Mouse (Mus musculus) heart, postnatal 0 days (tissue): ENCODE data around the gene Chrm1. TPM values are rescaled to one million over a fixed set of nuclear protein-coding genes. Genes with fewer than 3 reads are reported as not detected.

Source experiments
- ATAC-seq: fragments of 200-750 bp; cut with Nextera tagmentation; 2 replicates; pipeline ENCODE4 v1.8.0; 2017; ENCODE audit warnings: low read depth, moderate number of reproducible peaks, moderate library complexity; ENCODE audit not compliant: insufficient read depth
- DNase-seq: peaks from one replicate; pipeline ENCODE4 v3.0.0-alpha.2; 2016; ENCODE audit warnings: low spot score
- H3K27ac ChIP-seq: fragments of 300-500 bp; sonication (generic); 2 replicates; pipeline ENCODE4 v1.5.1; 2014; ENCODE audit warnings: low read depth, mild to moderate bottlenecking
- H3K27me3 ChIP-seq: fragments of 300-500 bp; sonication (generic); 2 replicates; pipeline ENCODE4 v1.6.1; 2014; ENCODE audit warnings: low read length, mixed read lengths; ENCODE audit not compliant: control insufficient read depth, insufficient read depth
- H3K36me3 ChIP-seq: fragments of 300-500 bp; sonication (generic); replicated peaks from 2 replicates; pipeline ENCODE4 v1.6.1; 2014; ENCODE audit warnings: low read length, mixed read lengths; ENCODE audit not compliant: control insufficient read depth, insufficient read depth
- H3K4me1 ChIP-seq: fragments of 300-500 bp; sonication (generic); 2 replicates; pipeline ENCODE4 v1.6.1; 2014; ENCODE audit warnings: antibody characterized with exemption; ENCODE audit not compliant: control insufficient read depth, insufficient read depth
- H3K4me2 ChIP-seq: fragments of 300-500 bp; sonication (generic); 2 replicates; pipeline ENCODE4 v1.6.1; 2014; ENCODE audit warnings: low read depth, mild to moderate bottlenecking, low read length, moderate library complexity
- H3K4me3 ChIP-seq: fragments of 300-500 bp; sonication (generic); 2 replicates; pipeline ENCODE4 v1.5.1; 2014; ENCODE audit warnings: low read depth, low read length
- H3K9ac ChIP-seq: fragments of 300-500 bp; sonication (generic); replicated peaks from 2 replicates; pipeline ENCODE4 v1.6.1; 2014; ENCODE audit warnings: low read depth, low read length, mixed read lengths
- H3K9me3 ChIP-seq: fragments of 300-500 bp; sonication (generic); replicated peaks from 2 replicates; pipeline ENCODE4 v1.6.1; 2016; ENCODE audit warnings: low read length; ENCODE audit not compliant: control insufficient read depth
- CTCF ChIP-seq: IDR thresholded peaks from 2 replicates; pipeline ENCODE4 v1.5.1; 2016; ENCODE audit warnings: antibody characterized with exemption, control low read depth, low read depth
- EP300 ChIP-seq: IDR thresholded peaks from 2 replicates; pipeline ENCODE4 v1.6.1; 2016; ENCODE audit warnings: antibody characterized with exemption, low read depth
- WGBS: fragments of 180-500 bp; shearing (Covaris S2); extraction: QIAGEN DNeasy Blood & Tissue Kit; methylation state at CpG from one replicate; pipeline ENCODE4 v1.1.7; 2014; 5-methylcytosine and 5-hydroxymethylcytosine counted together
- polyA plus RNA-seq: library from polyadenylated mRNA; unstranded; fragments of >200 nt; fragmentation: Nextera tagmentation; extraction: Ambion mirVana; gene quantifications from 2 replicates; pipeline ENCODE4 v1.2.1, GENCODE M21; 2015
- total RNA-seq: library from RNA; depleted of rRNA; stranded (reverse); fragments of >200 nt; gene quantifications from 2 replicates; pipeline ENCODE4 v1.2.3, GENCODE M21; 2014; ENCODE audit warnings: low replicate concordance

The Chrm1 gene
- total and polyA plus RNA-seq, 2 experiments from 2014 or later, result not detected

GRCm38 (mm10) chr19:8656341-8656740, 7.2 kb upstream of the Chrm1 start:
- Histone ChIP-seq H3K9me3 (no peaks in the 10 kb centered on the region), H3K36me3 (no peaks in the 10 kb centered on the region), H3K4me3 (no peak overlapping the region), H3K4me1 (no peaks in the 10 kb centered on the region), H3K27me3 (0 out of 2 replicates have a peak, but pooled peaks cover 4% of the 10 kb centered on the region), H3K4me2 (no peak overlapping the region), H3K9ac (no peak overlapping the region), H3K27ac (peak overlapping the region; percentile 61)
- DNase-seq, result no peak
- peak; percentile 64 for ATAC-seq
- 69% methylated on average over 4 of the region's 4 CpGs for WGBS
- TF ChIP-seq CTCF, result no peak

GRCm38 (mm10) chr19:8661821-8662307, 1.7 kb upstream of the Chrm1 start:
- no peak for TF ChIP-seq EP300
- TF ChIP-seq CTCF, result no peak
- under 1% methylated on average over 35 of the region's 35 CpGs for WGBS
- Histone ChIP-seq H3K27me3 (peaks cover 12% of the 10 kb centered on the region; the same call in 1 of the 2 replicates), H3K27ac (no peak overlapping the region), H3K4me1 (no peaks in the 10 kb centered on the region), H3K9ac (no peak overlapping the region; the same call in 1 of the 2 replicates), H3K36me3 (no peaks in the 10 kb centered on the region), H3K9me3 (no peaks in the 10 kb centered on the region), H3K4me3 (peak overlapping the region; percentile 47), H3K4me2 (peak overlapping the region; percentile 85)
- DNase-seq, result no peak
- peak; percentile 43; the same call in 1 of the 2 replicates for ATAC-seq

GRCm38 (mm10) chr19:8662337-8662736, 1.3 kb upstream of the Chrm1 start:
- ATAC-seq, result peak; percentile 59; the same call in 1 of the 2 replicates
- peak; percentile 16 for DNase-seq
- WGBS, result 4% methylated on average over 11 of the region's 11 CpGs

GRCm38 (mm10) chr19:8663911-8664421, 377 bp downstream of the Chrm1 start:
- Histone ChIP-seq H3K4me3 (no peak overlapping the region), H3K36me3 (no peaks in the 10 kb centered on the region), H3K4me2 (no peak overlapping the region), H3K4me1 (no peaks in the 10 kb centered on the region), H3K27me3 (peaks cover 12% of the 10 kb centered on the region; the same call in 1 of the 2 replicates), H3K27ac (no peak overlapping the region), H3K9ac (no peak overlapping the region), H3K9me3 (no peaks in the 10 kb centered on the region)
- 38% methylated on average over 9 of the region's 10 CpGs for WGBS
- no peak for ATAC-seq
- no peak for TF ChIP-seq EP300
- TF ChIP-seq CTCF, result no peak
- DNase-seq, result no peak

More at GRCm38 (mm10) chr19:8662337-8662736, 1.3 kb upstream of the Chrm1 start:
- H3K4me3 ChIP-seq, result peak overlapping the region; percentile 47
- TF ChIP-seq CTCF (peak; percentile 58), EP300 (no peak)
- no peak overlapping the region for H3K27ac ChIP-seq
- no peaks in the 10 kb centered on the region for H3K36me3 ChIP-seq
- no peak overlapping the region for H3K9ac ChIP-seq
- H3K9me3 ChIP-seq, result no peaks in the 10 kb centered on the region
- no peaks in the 10 kb centered on the region for H3K4me1 ChIP-seq
- H3K27me3 ChIP-seq, result peaks cover 12% of the 10 kb centered on the region; the same call in 1 of the 2 replicates
- peak overlapping the region; percentile 85 for H3K4me2 ChIP-seq

GRCm38 (mm10) chr19:8664859-8665258, 1.3 kb downstream of the Chrm1 start:
- 81% methylated on average over 3 of the region's 3 CpGs for WGBS
- TF ChIP-seq EP300, result no peak
- TF ChIP-seq CTCF, result no peak
- ATAC-seq, result no peak

GRCm38 (mm10) chr19:8665746-8666145, 2.2 kb downstream of the Chrm1 start:
- 62% methylated on average over 5 of the region's 5 CpGs for WGBS
- no peak overlapping the region for H3K4me3 ChIP-seq
- H3K9ac ChIP-seq, result no peak overlapping the region
- DNase-seq, result no peak
- no peaks in the 10 kb centered on the region for H3K4me1 ChIP-seq
- H3K4me2 ChIP-seq, result no peak overlapping the region
- no peaks in the 10 kb centered on the region for H3K36me3 ChIP-seq
- no peak for ATAC-seq
- TF ChIP-seq EP300 (no peak), CTCF (no peak)
- H3K27ac ChIP-seq, result no peak overlapping the region
- H3K27me3 ChIP-seq, result peaks cover 11% of the 10 kb centered on the region; the same call in 1 of the 2 replicates
- no peaks in the 10 kb centered on the region for H3K9me3 ChIP-seq

More at GRCm38 (mm10) chr19:8664859-8665258, 1.3 kb downstream of the Chrm1 start:
- Histone ChIP-seq H3K27ac (no peak overlapping the region), H3K4me3 (no peak overlapping the region), H3K4me2 (no peak overlapping the region), H3K27me3 (peaks cover 12% of the 10 kb centered on the region; the same call in 1 of the 2 replicates), H3K36me3 (no peaks in the 10 kb centered on the region), H3K9me3 (no peaks in the 10 kb centered on the region), H3K9ac (no peak overlapping the region), H3K4me1 (no peaks in the 10 kb centered on the region)
- no peak for DNase-seq
